ENCODE assay signal across 1 mouse cellular context in the genomic region with DNA sequence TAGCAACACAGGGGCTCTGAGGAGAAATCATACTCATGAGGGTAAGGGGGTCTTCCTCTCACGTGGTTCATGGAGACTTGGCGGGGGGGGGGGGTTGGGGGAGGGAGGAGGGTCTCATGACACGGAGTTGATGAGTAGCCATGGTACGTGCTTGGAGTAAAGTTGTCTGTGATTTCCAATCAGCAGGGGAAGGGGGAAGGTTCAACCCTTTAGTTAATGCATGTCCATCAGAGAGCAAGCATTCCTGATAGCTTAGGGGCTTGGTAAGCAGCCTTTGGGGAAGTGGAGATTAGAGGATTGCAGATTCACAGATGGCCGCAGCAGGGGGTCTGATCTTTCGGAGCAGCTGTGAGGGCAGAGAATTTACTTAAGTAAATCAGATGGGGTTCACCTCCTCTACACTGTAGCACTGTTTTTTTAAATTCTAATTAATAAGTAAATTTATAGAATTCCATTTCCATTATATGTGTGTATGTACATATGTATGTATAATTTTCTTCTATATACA.
TF ChIP-seq lines count a peak whose summit lies in the region.

No protein-coding gene starts in this region.

TF ChIP-seq in MEL, 35 proteins besides CTCF, POLR2A, EP300 and RAD21 (continued from another document):
- TF ChIP-seq ETS1 (IDR thresholded peaks at IDR 0.05; ENCODE audit: low read depth, low read length), result peak; percentile 85
- TF ChIP-seq MEF2A (IDR thresholded peaks at IDR 0.05; ENCODE audit: extremely low read depth, insufficient replicate concordance, low read depth, low read length, poor library complexity, severe bottlenecking), result no peak
- TF ChIP-seq MYB (IDR thresholded peaks at IDR 0.05; ENCODE audit: low read depth, low read length), result no peak
- TF ChIP-seq JUND (IDR thresholded peaks at IDR 0.05; ENCODE audit: low read depth, low read length), result no peak
- no peak for TF ChIP-seq ZNF384 (IDR thresholded peaks at IDR 0.05; ENCODE audit: low read depth, low read length)
- TF ChIP-seq TBP (IDR thresholded peaks at IDR 0.05; ENCODE audit: low read depth, low read length), result no peak
- peak; percentile 85 for TF ChIP-seq TCF12 (IDR thresholded peaks at IDR 0.05; ENCODE audit: low read depth, low read length)
